Mouse (Mus musculus) T-cell, adult 66 days (primary cell): ENCODE measurements around the gene Rpl39l. TPM values are rescaled to one million over a fixed set of nuclear protein-coding genes. Genes with fewer than 3 reads are reported as not detected.

Experiments used
- total RNA-seq, 2 experiments: library from RNA; stranded (reverse); gene quantifications; 3 replicates in 1 of 2; 4 replicates in 1 of 2; pipeline ENCODE4 v1.2.4; 2023

Gene Rpl39l
- total RNA-seq = not detected

DNA sequence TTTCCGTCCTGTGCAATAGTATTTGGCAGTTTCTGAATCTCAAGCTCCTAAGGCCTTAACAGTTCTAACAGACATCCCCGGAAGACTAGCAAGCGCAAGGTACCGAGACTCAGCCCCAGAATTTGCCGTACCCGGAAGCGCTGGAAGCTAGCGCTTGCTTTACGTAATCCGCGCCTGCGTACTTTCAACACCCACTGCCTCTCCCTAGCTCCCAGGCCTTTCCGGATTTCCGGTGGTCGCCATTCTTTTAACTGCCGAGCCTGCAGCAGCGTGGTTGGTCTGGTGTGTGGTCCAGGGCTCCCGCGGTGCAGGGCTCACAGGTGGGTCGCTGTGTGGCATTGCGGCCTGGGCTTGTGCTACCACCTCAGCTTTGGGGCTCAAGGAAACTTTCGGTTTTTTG is at the start of gene Rpl39l:
Gene Rpl39l, plus strand, starts transcription at position 222 of the 400 bp plus-strand sequence.

DNA sequence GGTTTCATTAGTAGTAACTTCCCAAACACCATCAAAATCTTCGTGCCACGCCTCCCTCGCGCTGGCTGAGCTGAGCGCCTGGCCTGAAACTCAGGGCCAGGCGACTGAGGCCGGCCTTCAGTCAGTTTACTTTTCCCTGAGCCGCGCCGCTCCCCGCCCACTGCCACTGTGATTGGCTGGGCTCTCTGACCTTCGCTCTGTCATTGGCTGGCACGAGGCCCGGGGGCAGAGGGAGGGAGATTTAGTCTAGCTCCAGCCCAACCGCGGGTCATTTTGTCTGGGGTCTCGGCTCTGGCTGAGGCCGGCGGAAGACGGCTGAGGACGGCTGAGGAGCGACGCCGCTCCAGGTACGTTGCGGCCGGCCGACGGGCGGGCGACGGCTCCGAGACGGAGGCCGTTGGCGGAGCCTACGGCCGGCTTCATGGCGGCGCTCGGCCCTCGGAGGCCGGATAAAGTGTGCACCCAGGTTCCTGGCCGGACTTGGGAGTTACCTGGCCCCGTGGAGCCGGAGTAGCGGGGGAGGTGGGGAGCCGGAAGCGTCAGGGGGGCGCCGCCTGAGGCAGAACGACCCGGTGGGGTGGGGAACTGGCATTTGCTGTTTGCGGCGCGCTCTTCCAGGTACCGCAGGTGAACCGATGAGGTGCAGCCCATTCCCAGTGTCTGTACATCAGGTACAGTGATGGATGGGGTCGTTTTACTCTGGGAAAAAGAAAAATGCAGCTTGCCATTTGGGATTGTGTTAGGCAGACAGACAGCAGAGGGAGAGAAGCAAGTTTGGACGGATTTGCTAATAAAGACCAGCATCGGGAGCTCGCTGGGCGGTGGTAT is 22.9 kb downstream of the Rpl39l start, which contains the start of gene Atf7ip2:
Gene Atf7ip2, plus strand, starts transcription at position 34 of the 828 bp plus-strand sequence.

Other genes starting within 250 kb of the Rpl39l start
- gene Grin2a, start 174.7 kb upstream of the Rpl39l start, total RNA-seq = not detected
- not detected for gene Atf7ip2, start 22.5 kb downstream of the Rpl39l start, total RNA-seq
- gene Emp2, start 143.7 kb downstream of the Rpl39l start, total RNA-seq = not detected
- not detected for gene Tekt5, start 225.3 kb downstream of the Rpl39l start, total RNA-seq
- 10 to 100 TPM; 47.0 to 47.5 TPM for gene Nubp1, start 241.7 kb downstream of the Rpl39l start, total RNA-seq